Mouse (Mus musculus) G1E (cell line): ENCODE measurements around the gene Zfp668.

Experiments used
- CTCF ChIP-seq: IDR thresholded peaks from 2 replicates; pipeline ENCODE4 v1.5.1; 2012; ENCODE audit warnings: low read depth, low read length, inconsistent platforms, mixed read lengths
- GATA1 ChIP-seq: IDR thresholded peaks from 2 replicates; pipeline ENCODE4 v1.6.1; 2012; ENCODE audit warnings: borderline replicate concordance, low read length, inconsistent platforms, mixed read lengths

GRCm38 (mm10) chr7:127867641-127868040 is 9.0 kb downstream of the Zfp668 start:
- no peak for TF ChIP-seq CTCF
- TF ChIP-seq GATA1, result no peak
